Mouse (Mus musculus) heart, postnatal 25 days (tissue): ENCODE data around the gene Zfhx3. TPM values are rescaled to one million over a fixed set of nuclear protein-coding genes. Genes with fewer than 3 reads are reported as not detected.
A peak's percentile ranks its signal among the peaks of the same experiment; 100 is the strongest.

Experiments
- DNase-seq: peaks from one replicate; pipeline ENCODE4 v3.0.0; 2022; ENCODE audit warnings: low spot score
- intact Hi-C: fragments of 180-260 bp; cut with DNase I; formaldehyde crosslinking; loops from one replicate; pipeline ENCODE4 v1.15.1; 2025
- total RNA-seq, 2 experiments: library from RNA; stranded (reverse); gene quantifications; 2 replicates each; pipeline ENCODE4 v1.2.3; 2021

Gene Zfhx3
- total RNA-seq, 2 experiments from 2014 or later: 6.0 to 8.2 TPM

- DNase-seq: no peak
- intact Hi-C loops: no loop called here
These were observed 803.1 kb downstream of the Zfhx3 start for GRCm38 (mm10) chr8:108745551-108745950.

- intact Hi-C loops: no loop called here
These were observed 805.7 kb downstream of the Zfhx3 start for GRCm38 (mm10) chr8:108748095-108748494.

GRCm38 (mm10) chr8:108748851-108749376 lies 806.5 kb downstream of the Zfhx3 start:
- DNase-seq: no peak
- intact Hi-C loops: no loop called here

More at GRCm38 (mm10) chr8:108748095-108748494, 805.7 kb downstream of the Zfhx3 start:
- DNase-seq: no peak

GRCm38 (mm10) chr8:108750806-108751205 lies 808.4 kb downstream of the Zfhx3 start:
- peak; percentile 41 for DNase-seq
- intact Hi-C loops: no loop called here

GRCm38 (mm10) chr8:108754556-108754955 lies 812.1 kb downstream of the Zfhx3 start:
- intact Hi-C loops: no loop called here
- DNase-seq: no peak

GRCm38 (mm10) chr8:108755400-108756325 lies 813.2 kb downstream of the Zfhx3 start:
- intact Hi-C loops: no loop called here
- DNase-seq: no peak

- intact Hi-C loops: loop anchor here (5.0 kb wide), 1 partner anchor 37 kb away; no protein-coding TSS in a partner anchor
- DNase-seq: no peak
These were observed 817.3 kb downstream of the Zfhx3 start for GRCm38 (mm10) chr8:108759511-108760330.

- intact Hi-C loops: loop anchor here (5.0 kb wide), 1 partner anchor 38 kb away; no protein-coding TSS in a partner anchor
- no peak for DNase-seq
These were observed 818.3 kb downstream of the Zfhx3 start for GRCm38 (mm10) chr8:108760745-108761144.

- intact Hi-C loops: loop anchor here (5.0 kb wide), 1 partner anchor 40 kb away; no protein-coding TSS in a partner anchor
- no peak for DNase-seq
These were observed 820.1 kb downstream of the Zfhx3 start for GRCm38 (mm10) chr8:108762567-108762966.

GRCm38 (mm10) chr8:108764403-108765194 lies 822.2 kb downstream of the Zfhx3 start:
- DNase-seq: no peak
- intact Hi-C loops: loop anchor here (5.0 kb wide), 1 partner anchor 42 kb away; no protein-coding TSS in a partner anchor

GRCm38 (mm10) chr8:108766102-108766501 lies 823.7 kb downstream of the Zfhx3 start:
- DNase-seq: no peak
- intact Hi-C loops: no loop called here

GRCm38 (mm10) chr8:108768051-108768450 lies 825.6 kb downstream of the Zfhx3 start:
- DNase-seq: no peak
- intact Hi-C loops: no loop called here

- DNase-seq: no peak
- intact Hi-C loops: no loop called here
These were observed 827.9 kb downstream of the Zfhx3 start for GRCm38 (mm10) chr8:108770334-108770733.

- intact Hi-C loops: no loop called here
- DNase-seq: no peak
These were observed 831.0 kb downstream of the Zfhx3 start for GRCm38 (mm10) chr8:108773436-108773835.

- intact Hi-C loops: no loop called here
- no peak for DNase-seq
These were observed 835.6 kb downstream of the Zfhx3 start for GRCm38 (mm10) chr8:108778063-108778462.

- intact Hi-C loops: no loop called here
- no peak for DNase-seq
These were observed 836.1 kb downstream of the Zfhx3 start for GRCm38 (mm10) chr8:108778551-108778950.

GRCm38 (mm10) chr8:108780766-108781165 lies 838.3 kb downstream of the Zfhx3 start:
- intact Hi-C loops: loop anchor here (5.0 kb wide), 1 partner anchor 78 kb away; no protein-coding TSS in a partner anchor
- DNase-seq: no peak

- intact Hi-C loops: loop anchor here (5.0 kb wide), 1 partner anchor 79 kb away; no protein-coding TSS in a partner anchor
- peak; percentile 22 for DNase-seq
These were observed 838.7 kb downstream of the Zfhx3 start for GRCm38 (mm10) chr8:108781192-108781591.

GRCm38 (mm10) chr8:108783155-108783554 lies 840.7 kb downstream of the Zfhx3 start:
- intact Hi-C loops: loop anchor here (5.0 kb wide), 1 partner anchor 81 kb away; no protein-coding TSS in a partner anchor

More at GRCm38 (mm10) chr8:108783155-108783554, 840.7 kb downstream of the Zfhx3 start:
- DNase-seq: no peak
